Mouse (Mus musculus): ENCODE results near the gene Dido1. TPM values are rescaled to one million over a fixed set of nuclear protein-coding genes. Genes with fewer than 3 reads are reported as not detected.

Dido1 gene
- polyA plus RNA-seq (2012; rRNA removed): 39.2 and 44.3 TPM in 2 replicates

GRCm38 (mm10) chr2:180709923-180710272, at the start of gene Dido1, which contains the start of gene Gid8:
Gene Dido1 (minus strand): TSS chr2:180709999.
Gene Gid8 (plus strand): TSS chr2:180710117.

GRCm38 (mm10) chr2:180724585-180725413, 15.0 kb upstream of the Dido1 start, which contains the start of gene Slc17a9:
Gene Slc17a9 (plus strand): TSS chr2:180725263.

GRCm38 (mm10) chr2:180642555-180643260, 67.1 kb downstream of the Dido1 start, which contains the start of gene Tcfl5:
Gene Tcfl5 (minus strand): TSS chr2:180642708.

Other genes with a start within 250 kb of the Dido1 start
- 0.12 and 0.67 TPM in 2 replicates for gene Ntsr1, start 210.0 kb downstream of the Dido1 start, polyA plus RNA-seq (2012; rRNA removed)
- gene Mrgbp, start 128.7 kb downstream of the Dido1 start, polyA plus RNA-seq (2012; rRNA removed): 52.6 and 61.4 TPM in 2 replicates
- 111 and 118 TPM in 2 replicates for gene Ogfr, start 120.8 kb downstream of the Dido1 start, polyA plus RNA-seq (2012; rRNA removed)
- gene Col9a3, start 112.2 kb downstream of the Dido1 start, polyA plus RNA-seq (2012; rRNA removed): 13.4 and 32.4 TPM in 2 replicates
- 0.97 and 1.1 TPM in 2 replicates for gene Tcfl5, start 67.3 kb downstream of the Dido1 start, polyA plus RNA-seq (2012; rRNA removed)
- gene Gid8, start 118 bp upstream of the Dido1 start, polyA plus RNA-seq (2012; rRNA removed): 49.7 and 60.5 TPM in 2 replicates
- 0.84 and 1.2 TPM in 2 replicates for gene Slc17a9, start 15.3 kb upstream of the Dido1 start, polyA plus RNA-seq (2012; rRNA removed)
- gene Bhlhe23, start 66.9 kb upstream of the Dido1 start, polyA plus RNA-seq (2012; rRNA removed): 4.4 and 9.2 TPM in 2 replicates
- 41.1 and 71.1 TPM in 2 replicates for gene Ythdf1, start 210.9 kb upstream of the Dido1 start, polyA plus RNA-seq (2012; rRNA removed)
- 0.29 and 0.41 TPM in 2 replicates for gene Birc7, start 219.0 kb upstream of the Dido1 start, polyA plus RNA-seq (2012; rRNA removed)
- gene Nkain4, start 244.7 kb upstream of the Dido1 start, polyA plus RNA-seq (2012; rRNA removed): 40.6 and 50.9 TPM in 2 replicates